Mouse (Mus musculus) CH12.LX (cell line): ENCODE results near the gene Ccdc155. TPM values are rescaled to one million over a fixed set of nuclear protein-coding genes. Genes with fewer than 3 reads are reported as not detected.

Experiments used
- DNase-seq: peaks from one replicate; pipeline ENCODE4 v3.0.0-alpha.2; 2013; ENCODE audit errors: extremely low read depth
- H3K27ac ChIP-seq: 2 replicates; pipeline ENCODE4 v1.5.1; 2012; ENCODE audit warnings: low read depth, mild to moderate bottlenecking, control low read depth, moderate library complexity; ENCODE audit not compliant: insufficient read depth
- H3K27me3 ChIP-seq: replicated peaks from 2 replicates; pipeline ENCODE3; 2012; ENCODE audit warnings: inconsistent platforms
- H3K36me3 ChIP-seq, 2 experiments: replicated peaks in 1 of 2; 2 replicates each; pipeline versions ENCODE3 to v1.6.1; 2012; ENCODE audit warnings: inconsistent platforms in 1 of 2, low read length in 1 of 2, mild to moderate bottlenecking in 1 of 2, mixed read lengths in 1 of 2, moderate library complexity in 1 of 2; ENCODE audit not compliant: control insufficient read depth in 1 of 2, insufficient read depth in 1 of 2
- H3K4me1 ChIP-seq, 2 experiments: 2 replicates each; pipeline ENCODE4 v1.6.1; 2012; ENCODE audit warnings: inconsistent platforms in 1 of 2, moderate library complexity in 1 of 2; ENCODE audit not compliant: insufficient read depth in 2 of 2, control insufficient read depth in 1 of 2
- H3K4me2 ChIP-seq: 2 replicates; pipeline ENCODE4 v1.6.1; 2012; ENCODE audit warnings: low read depth, mild to moderate bottlenecking, control low read depth; ENCODE audit not compliant: poor library complexity, insufficient read depth, severe bottlenecking
- H3K4me3 ChIP-seq, 3 experiments: fragments of 150-350 bp in 1 of 3; sonication (generic) in 1 of 3; replicated peaks in 1 of 3; 2 replicates each; pipeline versions ENCODE3 to v1.5.1; 2011 to 2012; ENCODE audit warnings: low read depth in 2 of 3, low read length in 2 of 3, mild to moderate bottlenecking in 2 of 3, moderate library complexity in 2 of 3, control low read depth in 1 of 3, improper control_type of control experiment in 1 of 3, inconsistent platforms in 1 of 3, mixed read lengths in 1 of 3; ENCODE audit not compliant: poor library complexity in 1 of 3
- H3K79me2 ChIP-seq: replicated peaks from 2 replicates; pipeline ENCODE4 v1.6.1; 2012; ENCODE audit warnings: mild to moderate bottlenecking, moderate library complexity; ENCODE audit not compliant: control insufficient read depth, poor library complexity, insufficient read depth, severe bottlenecking; ENCODE audit errors: extremely low read depth
- H3K9ac ChIP-seq: 2 replicates; pipeline ENCODE4 v1.6.1; 2012; ENCODE audit warnings: low read depth, mild to moderate bottlenecking, control low read depth, moderate library complexity; ENCODE audit not compliant: insufficient read depth
- H3K9me3 ChIP-seq: replicated peaks from 2 replicates; pipeline ENCODE3; 2012; ENCODE audit warnings: low read length, inconsistent platforms, mixed read lengths
- CHD1 ChIP-seq: IDR thresholded peaks from 2 replicates; pipeline ENCODE4 v1.6.1; 2012; ENCODE audit warnings: low read depth, low read length, improper control_type of control experiment, inconsistent platforms
- CHD2 ChIP-seq: IDR thresholded peaks from 2 replicates; pipeline ENCODE4 v1.6.1; 2011; ENCODE audit warnings: low read length, improper control_type of control experiment
- CTCF ChIP-seq, 2 experiments: IDR thresholded peaks in 1 of 2; conservative IDR thresholded peaks in 1 of 2; 2 replicates each; pipeline ENCODE4 v1.5.1; 2011 to 2012; ENCODE audit warnings: low read depth in 2 of 2, low read length in 2 of 2, improper control_type of control experiment in 1 of 2, inconsistent platforms in 1 of 2, mild to moderate bottlenecking in 1 of 2, moderate library complexity in 1 of 2
- EP300 ChIP-seq: IDR thresholded peaks from 2 replicates; pipeline ENCODE4 v1.6.1; 2011; ENCODE audit warnings: low read length, improper control_type of control experiment
- ETS1 ChIP-seq: conservative IDR thresholded peaks from 2 replicates; pipeline ENCODE4 v1.6.1; 2012; ENCODE audit warnings: low read depth, mild to moderate bottlenecking, inconsistent platforms, low read length, improper control_type of control experiment, moderate library complexity
- GABPA ChIP-seq: IDR thresholded peaks from 2 replicates; pipeline ENCODE4 v1.6.1; 2012; ENCODE audit warnings: low read depth, low read length, improper control_type of control experiment, inconsistent platforms; ENCODE audit not compliant: insufficient replicate concordance
- KAT2A ChIP-seq: IDR thresholded peaks from 2 replicates; pipeline ENCODE4 v1.6.1; 2012; ENCODE audit warnings: low read length, improper control_type of control experiment, inconsistent platforms; ENCODE audit not compliant: insufficient replicate concordance
- MAX ChIP-seq: IDR thresholded peaks from 2 replicates; pipeline ENCODE4 v1.6.1; 2011; ENCODE audit warnings: low read length, improper control_type of control experiment
- MXI1 ChIP-seq: IDR thresholded peaks from 2 replicates; pipeline ENCODE4 v1.6.1; 2011; ENCODE audit warnings: mild to moderate bottlenecking, low read depth, low read length, improper control_type of control experiment
- MYC ChIP-seq: IDR thresholded peaks from 2 replicates; pipeline ENCODE4 v1.6.1; 2011; ENCODE audit warnings: low read depth, mild to moderate bottlenecking, improper control_type of control experiment, low read length
- NELFE ChIP-seq: IDR thresholded peaks from 2 replicates; pipeline ENCODE4 v1.6.1; 2011; ENCODE audit warnings: low read depth, low read length, improper control_type of control experiment
- NRF1 ChIP-seq: IDR thresholded peaks from 2 replicates; pipeline ENCODE4 v1.6.1; 2014; ENCODE audit warnings: low read depth, mild to moderate bottlenecking, inconsistent platforms, low read length, improper control_type of control experiment, moderate library complexity
- PAX5 ChIP-seq: IDR thresholded peaks from 2 replicates; pipeline ENCODE4 v1.6.1; 2012; ENCODE audit warnings: low read length, inconsistent platforms, mixed read lengths
- POLR2A ChIP-seq: IDR thresholded peaks from 2 replicates; pipeline ENCODE4 v1.6.1; 2011; ENCODE audit warnings: low read depth, mild to moderate bottlenecking, improper control_type of control experiment, low read length
- RAD21 ChIP-seq: IDR thresholded peaks from 2 replicates; pipeline ENCODE4 v1.6.1; 2011; ENCODE audit warnings: low read depth, mild to moderate bottlenecking, low read length, improper control_type of control experiment, moderate library complexity
- USF1 ChIP-seq: IDR thresholded peaks from 2 replicates; pipeline ENCODE4 v1.6.1; 2014; ENCODE audit warnings: low read depth, mild to moderate bottlenecking, inconsistent platforms, low read length, improper control_type of control experiment
- ZNF384 ChIP-seq: IDR thresholded peaks from 2 replicates; pipeline ENCODE4 v1.6.1; 2012; ENCODE audit warnings: low read depth, low read length, improper control_type of control experiment, inconsistent platforms
- dilution Hi-C: fragments of 300-500 bp; cut with MboI; formaldehyde crosslinking; loops from 2 replicates; pipeline ENCODE4 v1.14.3; 2020; ENCODE audit warnings: low sequenced_read_pairs; ENCODE audit not compliant: extremely low pct_unique_long_range_greater_than_20kb, extremely low pct_ligation_motif_present
- in situ Hi-C: fragments of 300-500 bp; cut with MboI; formaldehyde crosslinking; loops from 3 replicates; pipeline ENCODE4 v1.14.3; 2019; ENCODE audit warnings: low sequenced_read_pairs, low pct_ligation_motif_present, low pct_unique_long_range_greater_than_20kb, mixed read lengths
- polyA plus RNA-seq: library from polyadenylated mRNA; unstranded; fragments of >175 nt; gene quantifications from 2 replicates; pipeline ENCODE4 v1.2.1, GENCODE M21; 2012; ENCODE audit warnings: low read depth; ENCODE audit not compliant: insufficient read length
- total RNA-seq, 2 experiments: library from RNA; depleted of rRNA; stranded (reverse); fragments of 300-350 nt in 1 of 2; fragments of >200 nt in 1 of 2; gene quantifications; 2 replicates each; pipeline ENCODE4 v1.2.3; 2012 to 2014

The Ccdc155 gene
- total and polyA plus RNA-seq, 3 experiments: not detected

DNA sequence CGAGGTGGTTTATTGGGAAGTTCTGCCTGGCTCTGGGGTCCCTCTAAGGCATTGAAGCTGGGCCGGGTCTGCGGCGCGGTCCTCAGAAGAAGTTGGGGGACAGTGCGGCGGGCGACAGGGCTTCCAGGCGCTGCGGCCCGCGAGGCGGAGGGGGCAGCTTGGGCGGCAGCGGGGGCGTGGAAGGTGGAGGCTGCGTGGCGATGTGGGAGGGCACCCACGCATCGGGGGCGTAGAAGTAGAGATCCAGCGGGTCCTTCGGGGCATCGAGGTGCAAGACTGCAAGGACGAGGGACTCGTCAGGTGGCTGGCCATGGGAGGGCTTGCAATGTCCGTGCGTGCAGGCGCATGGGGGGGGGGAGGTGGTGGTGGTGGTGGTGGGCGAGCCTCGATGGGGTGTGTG lies 28.3 kb downstream of the Ccdc155 start:
- no peak for TF ChIP-seq POLR2A
- TF ChIP-seq NELFE: no peak
- no peak for TF ChIP-seq CHD2
- no peak for TF ChIP-seq MYC
- no peak for TF ChIP-seq MXI1
- TF ChIP-seq MAX: no peak
- TF ChIP-seq PAX5: no peak
- no peak for TF ChIP-seq GABPA
- no peak for TF ChIP-seq KAT2A
- TF ChIP-seq NRF1: no peak
- no peak for TF ChIP-seq EP300
- TF ChIP-seq USF1: no peak
- no peak for TF ChIP-seq CTCF (conservative IDR thresholded peaks at IDR 0.05 in 1 of 2, IDR thresholded peaks at IDR 0.05 in 1 of 2; ENCODE audit: low read depth in 2 of 2, low read length in 2 of 2)
- H3K27ac ChIP-seq: no peak overlapping the region
- no peak overlapping the region for H3K4me2 ChIP-seq
- no peak for DNase-seq
- in situ Hi-C loops (no loop called here), dilution Hi-C loops (no loop called here)
- H3K4me3 ChIP-seq: no peak overlapping the region
- peaks cover 72% of the 10 kb centered on the region for H3K27me3 ChIP-seq
- H3K79me2 ChIP-seq: no peaks in the 10 kb centered on the region
- no peak overlapping the region for H3K9ac ChIP-seq
- H3K4me1 ChIP-seq: peaks cover 7 to 10% of the 10 kb centered on the region in 2 experiments
- peaks cover 12% of the 10 kb centered on the region for H3K9me3 ChIP-seq
- H3K36me3 ChIP-seq: no peaks in the 10 kb centered on the region

DNA sequence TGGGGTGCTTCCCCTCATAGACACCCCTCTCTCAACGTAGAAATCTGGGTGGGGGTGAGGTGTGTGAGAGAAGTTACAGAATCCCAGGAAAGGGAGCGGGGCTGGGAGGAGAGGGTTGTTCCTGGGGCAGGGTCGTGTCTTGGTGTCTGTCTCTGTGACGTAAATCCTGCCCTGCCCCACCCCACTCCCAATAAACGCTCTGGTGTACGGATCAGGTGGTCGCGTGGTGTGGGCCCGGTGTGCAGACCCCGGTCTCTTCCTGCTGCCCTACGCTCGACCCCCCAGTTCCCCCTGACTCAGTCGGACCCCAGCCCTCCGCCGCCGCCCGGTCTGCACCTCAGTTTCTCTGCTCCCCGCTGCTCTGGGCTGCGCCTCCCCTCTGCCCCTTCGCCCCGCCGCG lies 28.8 kb downstream of the Ccdc155 start:
- Histone ChIP-seq H3K4me1 (peaks cover 7 to 10% of the 10 kb centered on the region in 2 experiments), H3K27ac (no peak overlapping the region), H3K36me3 (no peaks in the 10 kb centered on the region), H3K79me2 (no peaks in the 10 kb centered on the region), H3K27me3 (peaks cover 68% of the 10 kb centered on the region), H3K4me3 (no peak overlapping the region), H3K4me2 (no peak overlapping the region), H3K9ac (no peak overlapping the region), H3K9me3 (peaks cover 12% of the 10 kb centered on the region)
- DNase-seq: no peak
- in situ Hi-C loops: no loop called here
- no peak for TF ChIP-seq POLR2A
- no peak for TF ChIP-seq RAD21
- no peak for TF ChIP-seq KAT2A
- no peak for TF ChIP-seq ETS1
- TF ChIP-seq PAX5: no peak
- dilution Hi-C loops: no loop called here

DNA sequence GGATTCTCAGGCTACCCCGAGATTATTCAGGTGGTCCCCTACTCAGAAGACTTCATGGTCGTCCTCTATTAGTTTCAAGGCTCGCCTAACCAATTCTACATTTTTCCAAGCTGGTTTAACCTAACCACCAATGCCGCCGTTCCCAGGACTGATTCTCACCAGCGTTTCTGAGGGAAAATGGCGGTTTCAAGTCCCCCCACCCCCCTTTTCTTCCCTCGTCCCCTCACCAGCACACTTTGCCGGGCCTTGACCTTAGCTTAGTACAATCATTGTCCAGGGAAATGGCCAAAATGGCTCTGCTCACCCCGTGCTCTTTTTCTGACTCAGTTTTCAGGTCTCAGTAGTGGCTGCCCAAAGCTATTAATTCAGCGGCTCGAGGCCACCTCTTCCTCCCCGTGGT lies 29.3 kb downstream of the Ccdc155 start:
- in situ Hi-C loops (no loop called here), dilution Hi-C loops (no loop called here)
- DNase-seq: no peak
- peaks cover 16% of the 10 kb centered on the region for H3K9me3 ChIP-seq
- peaks cover 64% of the 10 kb centered on the region for H3K27me3 ChIP-seq
- H3K4me3 ChIP-seq: no peak overlapping the region
- H3K27ac ChIP-seq: no peak overlapping the region
- H3K9ac ChIP-seq: no peak overlapping the region
- peaks cover 7 to 10% of the 10 kb centered on the region in 2 experiments for H3K4me1 ChIP-seq
- no peaks in the 10 kb centered on the region for H3K36me3 ChIP-seq
- TF ChIP-seq CHD1: no peak
- no peak for TF ChIP-seq ZNF384
- no peak for TF ChIP-seq EP300
- H3K79me2 ChIP-seq: no peaks in the 10 kb centered on the region
- peak overlapping the region; percentile 41; the same call in 1 of the 2 replicates for H3K4me2 ChIP-seq
